Mouse (Mus musculus): ENCODE data around the gene Ap4s1.

GRCm38 (mm10) chr12:51693419-51693818 lies 2.6 kb downstream of the Ap4s1 start:
- TF ChIP-seq CTCF (IDR thresholded peaks at IDR 0.05; ENCODE audit: borderline replicate concordance, control insufficient read depth, extremely low read depth, insufficient read depth, low read length, poor library complexity) = no peak
- TF ChIP-seq POLR2A (IDR thresholded peaks at IDR 0.05; ENCODE audit: control insufficient read depth, extremely low read depth, insufficient read depth, low read length, poor library complexity) = no peak
